Comparison of ENCODE assay signal across 9 mouse cellular contexts in the genomic region with DNA sequence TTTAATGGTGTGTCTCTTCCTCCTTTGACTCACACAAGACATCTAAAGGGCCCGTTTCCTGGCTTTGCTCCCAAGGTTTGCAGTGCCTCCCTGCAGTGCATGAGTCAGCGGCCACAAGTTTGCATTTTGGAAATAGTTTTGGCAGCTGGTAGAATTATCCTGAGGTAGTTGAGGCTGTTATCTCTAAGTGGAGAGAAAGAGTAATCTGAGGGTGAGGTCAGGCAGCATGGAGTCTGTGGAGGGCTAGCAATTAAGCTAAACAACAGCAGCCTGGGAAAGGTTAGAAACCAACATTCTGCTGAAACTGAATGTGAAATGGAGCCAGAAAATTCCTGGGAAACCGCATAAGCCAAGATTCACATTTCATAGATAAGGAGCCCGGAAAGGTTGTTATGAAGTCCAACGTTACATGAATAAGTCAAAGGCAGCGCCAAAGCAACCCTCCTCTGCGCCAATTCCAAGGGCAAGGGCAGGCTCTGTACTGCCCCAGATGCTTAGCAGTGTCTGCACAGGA.
A peak's percentile ranks its signal among the peaks of the same experiment; 100 is the strongest.
DNase-seq lines count a peak whose midpoint lies in the region; ATAC-seq lines count a peak whose summit lies in the region.
"Had no signal": no experiment of that assay in that cellular context is flagged by ENCODE, and none has a peak within 500 bp of the region (broad histone marks: within the 10 kb centered on the region; RNA-seq: fewer than 3 reads in every experiment).

No protein-coding gene starts in this region.

- no peaks in the 10 kb centered on the region for H3K4me1 ChIP-seq in liver, embryonic 12.5 days
- H3K4me1 ChIP-seq in midbrain, embryonic 15.5 days = no peaks in the 10 kb centered on the region
- H3K4me1 ChIP-seq: midbrain, embryonic 10.5 days had no signal

- H3K9me3 ChIP-seq in liver, embryonic 12.5 days (replicated peaks) = no peaks in the 10 kb centered on the region
- H3K9me3 ChIP-seq in midbrain, embryonic 15.5 days = no peaks in the 10 kb centered on the region
- H3K9me3 ChIP-seq: midbrain, embryonic 10.5 days had no signal

- no peak for ATAC-seq in liver, embryonic 12.5 days
- ATAC-seq in midbrain, embryonic 15.5 days (replicated peaks) = no peak

- no peak overlapping the region for H3K9ac ChIP-seq in liver, embryonic 12.5 days
- no peak overlapping the region for H3K9ac ChIP-seq in midbrain, embryonic 15.5 days

- 56% methylated on average over 7 of the region's 7 CpGs for WGBS in liver, embryonic 12.5 days (ENCODE audit: insufficient replicate concordance)
- 89% methylated on average over 7 of the region's 7 CpGs for WGBS in midbrain, embryonic 15.5 days

- no peaks in the 10 kb centered on the region for H3K27me3 ChIP-seq in liver, embryonic 12.5 days (replicated peaks)
- H3K27me3 ChIP-seq in midbrain, embryonic 15.5 days (replicated peaks) = no peaks in the 10 kb centered on the region

- intact Hi-C loops in heart, postnatal 36 days (cut with DNase I) = no loop called here

- no peak overlapping the region for H3K27ac ChIP-seq in liver, embryonic 12.5 days
- no peak overlapping the region for H3K27ac ChIP-seq in midbrain, embryonic 15.5 days
- H3K27ac ChIP-seq: layer of hippocampus, adult 2 months; midbrain, embryonic 10.5 days had no signal

- H3K4me3 ChIP-seq in liver, embryonic 12.5 days = no peak overlapping the region
- H3K4me3 ChIP-seq in midbrain, embryonic 15.5 days = no peak overlapping the region
- H3K4me3 ChIP-seq: layer of hippocampus, adult 2 months; midbrain, embryonic 10.5 days had no signal

- no peak overlapping the region for H3K4me2 ChIP-seq in liver, embryonic 12.5 days
- H3K4me2 ChIP-seq in midbrain, embryonic 15.5 days = no peak overlapping the region

- no peaks in the 10 kb centered on the region for H3K36me3 ChIP-seq in liver, embryonic 12.5 days
- no peaks in the 10 kb centered on the region for H3K36me3 ChIP-seq in midbrain, embryonic 15.5 days (replicated peaks)
- H3K36me3 ChIP-seq: midbrain, embryonic 10.5 days had no signal

- peak; percentile 5 for DNase-seq in liver
- DNase-seq in adrenal gland, postnatal 36 days = peak; percentile 92 to 93
- DNase-seq in heart, postnatal 36 days = peak; percentile 49 to 65
- peak; percentile 62 for DNase-seq in testis, postnatal 10 days (ENCODE audit: low spot score)
- no peak for DNase-seq in layer of hippocampus, postnatal 36 days

Comparison
In these comparisons a context has a peak if more than half of its experiments do, and no peak if none do; other contexts are left out.
1. DNase-seq: peak in liver (single experiment), adrenal gland, postnatal 36 days (2 of 2), heart, postnatal 36 days (2 of 2) and testis, postnatal 10 days (single experiment); none in layer of hippocampus, postnatal 36 days (0 of 2).